Mouse (Mus musculus) hindbrain, embryonic 14.5 days (tissue): ENCODE results near the gene Clec4n. TPM values are rescaled to one million over a fixed set of nuclear protein-coding genes. Genes with fewer than 3 reads are reported as not detected.
"Not testable (repeated sequence)": the region's sequence is repeated elsewhere in the genome, so short reads cannot be mapped to it uniquely, and the experiment has no call there.

Source experiments
- ATAC-seq: fragments of 200-750 bp; cut with Nextera tagmentation; 2 replicates; pipeline ENCODE4 v1.8.0; 2017; ENCODE audit warnings: moderate number of reproducible peaks, mild to moderate bottlenecking, moderate TSS enrichment, moderate library complexity; ENCODE audit not compliant: low FRiP score
- DNase-seq: peaks from one replicate; pipeline ENCODE4 v3.0.0-alpha.2; 2015; ENCODE audit warnings: low spot score
- H3K27ac ChIP-seq: fragments of 300-500 bp; sonication (generic); 2 replicates; pipeline ENCODE4 v1.5.1; 2014; ENCODE audit warnings: mild to moderate bottlenecking, moderate library complexity
- H3K27me3 ChIP-seq: fragments of 300-500 bp; sonication (generic); 2 replicates; pipeline ENCODE4 v1.6.1; 2014; ENCODE audit warnings: mild to moderate bottlenecking, low read length, mixed read lengths; ENCODE audit not compliant: control insufficient read depth, insufficient read depth
- H3K36me3 ChIP-seq: fragments of 300-500 bp; sonication (generic); replicated peaks from 2 replicates; pipeline ENCODE4 v1.6.1; 2014; ENCODE audit not compliant: control insufficient read depth, insufficient read depth
- H3K4me1 ChIP-seq: fragments of 300-500 bp; sonication (generic); replicated peaks from 2 replicates; pipeline ENCODE4 v1.6.1; 2014; ENCODE audit warnings: antibody characterized with exemption, low read length, mixed read lengths; ENCODE audit not compliant: control insufficient read depth, insufficient read depth
- H3K4me2 ChIP-seq: fragments of 300-500 bp; sonication (generic); replicated peaks from 2 replicates; pipeline ENCODE4 v1.6.1; 2014; ENCODE audit warnings: mild to moderate bottlenecking, moderate library complexity
- H3K4me3 ChIP-seq: fragments of 300-500 bp; sonication (generic); replicated peaks from 2 replicates; pipeline ENCODE4 v1.5.1; 2014; ENCODE audit warnings: mild to moderate bottlenecking, low read length
- H3K9ac ChIP-seq: fragments of 300-500 bp; sonication (generic); 2 replicates; pipeline ENCODE4 v1.6.1; 2014
- H3K9me3 ChIP-seq: fragments of 300-500 bp; sonication (generic); 2 replicates; pipeline ENCODE4 v1.6.1; 2016; ENCODE audit warnings: low read length; ENCODE audit not compliant: control insufficient read depth
- WGBS: fragments of 180-500 bp; shearing (Covaris S2); extraction: QIAGEN DNeasy Blood & Tissue Kit; methylation state at CpG from one replicate; pipeline ENCODE4 v1.1.7; 2014; 5-methylcytosine and 5-hydroxymethylcytosine counted together
- polyA plus RNA-seq: library from polyadenylated mRNA; unstranded; fragments of >200 nt; fragmentation: Nextera tagmentation; extraction: Ambion mirVana; gene quantifications from 2 replicates; pipeline ENCODE4 v1.2.1, GENCODE M21; 2014

The Clec4n gene
- polyA plus RNA-seq, 1 experiment from 2014 or later, result 1.3 TPM

- no peak for DNase-seq
- 94% methylated on average over 2 of the region's 2 CpGs for WGBS
- no peaks in the 10 kb centered on the region for H3K27me3 ChIP-seq
- no peak overlapping the region for H3K4me3 ChIP-seq
- no peaks in the 10 kb centered on the region for H3K36me3 ChIP-seq
- no peak overlapping the region for H3K27ac ChIP-seq
- H3K4me1 ChIP-seq, result no peaks in the 10 kb centered on the region
- no peak overlapping the region for H3K9ac ChIP-seq
- H3K4me2 ChIP-seq, result no peak overlapping the region
- H3K9me3 ChIP-seq, result no peaks in the 10 kb centered on the region
- no peak for ATAC-seq
These were observed 49.8 kb downstream of the Clec4n start for GRCm38 (mm10) chr6:123279443-123279842.

- Histone ChIP-seq H3K9ac (no peak overlapping the region), H3K4me1 (no peaks in the 10 kb centered on the region), H3K27me3 (no peaks in the 10 kb centered on the region), H3K36me3 (no peaks in the 10 kb centered on the region), H3K4me2 (no peak overlapping the region), H3K4me3 (no peak overlapping the region), H3K9me3 (no peaks in the 10 kb centered on the region), H3K27ac (no peak overlapping the region)
- DNase-seq, result no peak
- 88% methylated on average over 2 of the region's 2 CpGs for WGBS
- no peak for ATAC-seq
These were observed 56.7 kb downstream of the Clec4n start for GRCm38 (mm10) chr6:123286311-123286710.

- 87% methylated on average over 10 of the region's 10 CpGs for WGBS
- Histone ChIP-seq H3K9me3 (no peaks in the 10 kb centered on the region), H3K27me3 (no peaks in the 10 kb centered on the region), H3K4me2 (no peak overlapping the region), H3K27ac (no peak overlapping the region), H3K4me1 (no peaks in the 10 kb centered on the region), H3K36me3 (no peaks in the 10 kb centered on the region), H3K4me3 (no peak overlapping the region), H3K9ac (no peak overlapping the region)
- ATAC-seq, result no peak
- DNase-seq, result no peak
These were observed 59.3 kb downstream of the Clec4n start for GRCm38 (mm10) chr6:123288931-123289330.

- Histone ChIP-seq H3K9me3 (no peaks in the 10 kb centered on the region), H3K27ac (no peak within 1 kb of the TSS), H3K9ac (no peak within 1 kb of the TSS), H3K4me2 (no peak within 1 kb of the TSS), H3K4me3 (no peak within 1 kb of the TSS), H3K36me3 (no peaks in the 10 kb centered on the region), H3K4me1 (no peaks in the 10 kb centered on the region), H3K27me3 (no peaks in the 10 kb centered on the region)
- no peak for ATAC-seq
- 84% methylated on average over 4 of the region's 4 CpGs for WGBS
- no peak for DNase-seq
These were observed 60.1 kb downstream of the Clec4n start, which contains the start of gene Clec4e for GRCm38 (mm10) chr6:123289753-123290152. Clec4e (minus strand) TSS chr6:123289870.

- ATAC-seq (no peak), DNase-seq (no peak)
- no peaks in the 10 kb centered on the region for H3K9me3 ChIP-seq
- H3K4me1 ChIP-seq, result no peaks in the 10 kb centered on the region
- no peaks in the 10 kb centered on the region for H3K27me3 ChIP-seq
- no peak overlapping the region for H3K4me3 ChIP-seq
- no peak overlapping the region for H3K4me2 ChIP-seq
- H3K36me3 ChIP-seq, result no peaks in the 10 kb centered on the region
- no peak overlapping the region for H3K27ac ChIP-seq
- WGBS, result 91% methylated on average over 1 of the region's 1 CpGs
- H3K9ac ChIP-seq, result no peak overlapping the region
These were observed 63.2 kb downstream of the Clec4n start for GRCm38 (mm10) chr6:123292751-123293400.

GRCm38 (mm10) chr6:123293509-123293908, 63.9 kb downstream of the Clec4n start:
- not testable (repeated sequence) for DNase-seq, H3K36me3 ChIP-seq, H3K4me2 ChIP-seq, H3K4me1 ChIP-seq, H3K9ac ChIP-seq, H3K27me3 ChIP-seq, H3K27ac ChIP-seq, H3K9me3 ChIP-seq, ATAC-seq, H3K4me3 ChIP-seq
- WGBS, result 89% methylated on average over 11 of the region's 11 CpGs

Other genes starting within 250 kb of the Clec4n start
- not detected in 2 replicates for gene Clec4a4, start 239.5 kb upstream of the Clec4n start, polyA plus RNA-seq
- gene Clec4b1, start 179.9 kb upstream of the Clec4n start, polyA plus RNA-seq, result not detected in 2 replicates
- gene Clec4a2, start 123.4 kb upstream of the Clec4n start, polyA plus RNA-seq, result 2.0 and 2.9 TPM in 2 replicates
- gene Clec4b2, start 57.0 kb upstream of the Clec4n start, polyA plus RNA-seq, result not detected in 2 replicates
- gene Clec4d, start 32.3 kb downstream of the Clec4n start, polyA plus RNA-seq, result 0.21 TPM in 1 of 2 replicates, not detected in the other
- gene Clec4e, start 60.0 kb downstream of the Clec4n start, polyA plus RNA-seq, result 0.12 TPM in 1 of 2 replicates, not detected in the other
- not detected in 2 replicates for gene Vmn2r19, start 78.5 kb downstream of the Clec4n start, polyA plus RNA-seq
- not detected in 2 replicates for gene Vmn2r20, start 188.3 kb downstream of the Clec4n start, polyA plus RNA-seq